Mouse (Mus musculus) left cerebral cortex, adult 9 months (tissue): ENCODE results near the gene Foxi3.

ENCODE experiments used
- DNase-seq, 2 experiments: peaks; one replicate each; pipeline ENCODE4 v3.0.0; 2022; ENCODE audit warnings: low spot score in 2 of 2

The Foxi3 gene

DNA sequence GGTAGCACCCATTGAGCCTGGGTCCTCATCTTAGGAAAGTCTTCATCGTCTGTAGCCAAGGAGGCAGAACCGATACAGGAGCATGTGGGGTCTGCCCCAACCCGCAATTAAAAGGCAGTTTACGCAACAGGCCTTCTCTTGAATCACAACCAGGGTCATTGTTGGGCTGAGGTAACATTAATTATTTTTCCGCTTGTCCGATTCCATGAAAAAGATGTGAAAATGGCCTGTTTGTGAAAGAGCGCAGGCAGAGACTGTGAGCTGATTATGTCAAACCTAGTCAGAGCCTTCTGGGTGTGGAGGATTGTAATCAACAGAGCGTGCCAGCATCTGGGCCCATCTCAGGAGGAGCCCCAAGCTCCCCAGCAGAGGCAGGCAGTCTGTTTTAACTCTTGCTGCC, 30.4 kb downstream of the Foxi3 start:
- DNase-seq, result no peak

DNA sequence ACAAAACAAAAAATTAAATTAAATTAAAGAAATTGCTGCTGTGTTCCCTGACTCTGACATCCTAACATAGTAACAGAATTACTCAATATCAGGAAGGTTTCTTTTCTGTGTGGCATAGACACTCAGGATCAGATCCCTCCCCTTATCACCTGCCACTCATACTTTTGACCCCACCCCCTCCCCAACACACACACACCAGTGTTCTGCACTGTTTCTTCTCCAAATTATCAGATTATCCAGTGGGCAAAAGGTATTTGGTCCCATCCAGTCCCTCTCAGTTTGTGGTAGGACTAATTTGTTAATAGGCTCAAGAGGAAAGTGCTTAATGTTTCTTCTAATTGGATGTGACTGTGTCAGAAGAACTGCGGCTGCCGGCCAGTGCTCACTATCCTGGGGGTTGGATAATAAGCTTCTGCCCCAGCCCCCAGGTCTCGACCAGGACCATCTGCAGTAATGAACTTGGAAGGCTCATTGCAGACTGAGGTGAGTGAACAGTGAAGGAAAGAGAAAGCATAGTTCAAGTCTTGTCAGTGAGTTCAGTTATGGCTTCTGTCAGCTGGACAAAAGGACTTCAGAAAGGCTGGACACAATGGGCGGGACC, 39.9 kb downstream of the Foxi3 start:
- DNase-seq, result no peak

DNA sequence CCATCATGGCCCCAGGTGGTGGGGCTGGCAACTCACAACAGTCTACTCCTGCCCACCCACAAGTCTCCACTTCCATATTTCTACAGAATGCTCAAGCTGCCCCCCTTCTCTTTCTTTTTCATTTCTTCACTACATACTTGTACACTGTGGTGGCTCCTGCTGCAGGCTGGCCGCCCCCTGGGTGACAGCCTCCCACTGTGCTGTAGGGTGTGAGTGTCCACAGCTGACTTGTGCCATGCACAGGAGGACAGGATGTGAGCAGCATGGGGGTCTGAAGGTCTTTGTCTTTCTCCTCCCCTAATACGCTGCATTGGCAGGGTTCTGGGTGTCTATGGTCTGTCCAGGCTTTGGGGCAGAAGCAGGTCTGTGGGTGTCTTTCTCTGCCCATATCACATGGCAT, 46.3 kb downstream of the Foxi3 start:
- DNase-seq, result no peak

DNA sequence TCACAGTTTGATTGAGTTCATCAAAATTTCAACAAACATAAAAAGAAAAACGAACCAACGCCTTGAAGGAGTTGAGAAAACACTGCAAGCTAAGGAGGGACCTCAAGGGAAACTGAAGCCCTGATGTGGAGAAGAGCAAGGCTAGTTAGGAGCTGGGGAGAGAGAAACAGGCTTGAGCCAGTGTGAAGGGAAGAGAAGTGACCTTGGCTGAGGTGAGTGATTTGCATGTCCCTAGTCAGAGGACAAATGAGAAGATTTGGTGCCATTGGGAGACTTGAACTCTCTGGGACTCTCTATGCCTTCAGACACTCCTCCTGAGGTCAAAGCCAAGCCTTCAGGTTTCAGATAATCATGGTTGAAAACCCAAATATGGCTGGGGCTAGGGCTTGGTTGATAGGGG, 47.8 kb downstream of the Foxi3 start:
- no peak for DNase-seq
